Mouse (Mus musculus): ENCODE results near the gene Jup.
A peak's percentile ranks its signal among the peaks of the same experiment; 100 is the strongest.
"Not testable (repeated sequence)": the region's sequence is repeated elsewhere in the genome, so short reads cannot be mapped to it uniquely, and the experiment has no call there.

The Jup gene

DNA sequence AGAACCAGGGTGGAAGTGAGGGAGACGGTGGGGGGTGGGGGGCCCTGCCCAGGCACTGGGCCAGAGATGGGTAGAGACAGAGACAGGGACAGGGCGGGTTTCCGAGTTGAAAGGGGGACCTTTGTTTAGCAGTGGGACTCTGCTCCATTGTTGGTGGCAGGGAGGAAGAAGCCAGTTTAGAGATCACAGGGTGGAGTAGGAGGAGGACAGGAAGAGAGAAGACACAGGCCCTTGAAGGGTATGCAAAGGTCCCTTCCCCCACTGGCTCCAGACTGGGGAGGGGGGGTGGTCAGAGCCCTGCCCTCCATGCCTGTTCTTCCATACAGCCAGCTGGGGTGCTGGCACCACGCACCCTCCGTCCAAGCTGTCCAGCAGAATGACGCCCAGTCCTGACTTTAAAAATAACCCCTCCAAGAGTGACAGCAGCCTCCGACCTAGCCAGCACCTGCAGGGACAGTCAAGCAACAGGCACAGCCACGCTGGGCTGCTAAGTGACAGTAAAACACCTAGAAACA, 7.6 kb downstream of the Jup start:
- no peak for DNase-seq (ENCODE audit: low spot score)

DNA sequence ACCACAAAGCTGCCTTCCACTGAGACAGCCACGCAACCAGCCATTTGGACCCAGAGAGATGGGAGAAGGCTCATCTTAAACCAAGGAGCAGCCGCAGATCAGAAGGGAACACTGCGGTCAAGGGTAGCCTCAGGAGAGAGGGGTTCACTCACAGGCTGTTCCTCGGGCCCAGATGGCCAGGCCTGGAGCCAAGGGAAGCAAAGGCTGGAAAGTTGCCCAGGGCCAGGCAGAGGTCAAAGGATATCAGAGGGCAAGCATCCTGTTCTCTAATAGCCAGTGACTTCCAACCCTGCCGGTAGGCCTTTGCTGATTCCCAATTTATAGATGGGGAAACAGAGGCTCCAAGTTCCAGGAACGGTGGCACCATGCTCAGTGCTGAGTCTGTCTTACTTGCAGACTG, 9.0 kb downstream of the Jup start:
- DNase-seq (ENCODE audit: low spot score): no peak

DNA sequence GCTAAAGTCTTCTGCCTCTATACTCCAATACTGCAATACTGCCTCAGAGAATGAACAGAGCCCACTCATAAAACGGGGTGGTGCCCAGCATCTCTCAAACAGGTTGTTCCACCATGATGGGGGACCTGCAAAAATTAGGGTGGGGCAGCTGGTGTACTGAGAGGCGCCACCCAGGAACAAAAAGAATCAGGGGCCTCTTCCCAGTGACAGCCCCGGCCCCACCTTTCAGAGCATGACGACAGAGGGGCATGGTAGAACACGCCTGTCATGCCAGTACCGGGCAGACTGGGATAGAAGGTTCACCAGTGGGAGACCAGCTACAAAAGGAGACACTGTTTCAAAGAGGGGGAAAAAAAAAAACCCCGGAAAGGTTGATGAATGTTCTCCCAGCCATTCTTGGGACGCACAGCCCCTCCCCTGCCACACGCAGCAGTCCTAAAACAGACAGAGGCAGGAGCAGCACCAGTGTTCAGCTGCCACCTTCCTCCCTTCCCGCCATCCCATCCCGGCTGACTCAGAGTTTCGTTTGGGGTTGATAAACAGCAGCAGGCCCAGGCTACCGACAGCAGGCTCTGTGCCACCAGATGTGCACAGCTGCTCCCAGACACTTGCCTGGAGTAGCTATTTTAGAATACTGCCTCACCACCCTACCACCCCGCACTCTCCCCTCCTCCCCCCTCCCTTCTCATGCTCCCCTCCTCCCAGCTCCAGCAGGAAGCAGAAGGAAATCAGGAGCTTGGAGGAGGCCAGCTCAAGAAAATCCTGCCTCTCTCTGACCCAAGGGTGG, 9.8 kb downstream of the Jup start:
- no peak for DNase-seq (ENCODE audit: low spot score)

DNA sequence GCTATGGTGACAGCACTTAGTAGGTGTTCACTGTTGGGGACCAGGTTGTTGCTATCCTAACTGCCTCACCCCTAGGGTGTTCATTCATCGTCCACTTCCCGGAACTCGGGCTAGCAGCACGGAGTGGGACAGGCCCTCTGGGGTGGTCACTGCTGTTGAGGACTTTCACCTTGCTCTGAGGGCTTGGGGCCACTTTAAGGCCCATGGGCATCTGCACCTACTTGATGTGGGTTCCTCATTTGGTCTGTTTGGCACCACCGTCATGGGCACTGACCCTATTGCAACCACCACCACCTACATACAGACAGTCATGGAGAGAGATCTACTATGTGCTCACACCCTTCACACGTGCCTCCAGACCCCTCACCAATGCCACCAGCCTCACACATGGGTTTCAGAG, 10.5 kb downstream of the Jup start:
- no peak for DNase-seq (ENCODE audit: low spot score)

DNA sequence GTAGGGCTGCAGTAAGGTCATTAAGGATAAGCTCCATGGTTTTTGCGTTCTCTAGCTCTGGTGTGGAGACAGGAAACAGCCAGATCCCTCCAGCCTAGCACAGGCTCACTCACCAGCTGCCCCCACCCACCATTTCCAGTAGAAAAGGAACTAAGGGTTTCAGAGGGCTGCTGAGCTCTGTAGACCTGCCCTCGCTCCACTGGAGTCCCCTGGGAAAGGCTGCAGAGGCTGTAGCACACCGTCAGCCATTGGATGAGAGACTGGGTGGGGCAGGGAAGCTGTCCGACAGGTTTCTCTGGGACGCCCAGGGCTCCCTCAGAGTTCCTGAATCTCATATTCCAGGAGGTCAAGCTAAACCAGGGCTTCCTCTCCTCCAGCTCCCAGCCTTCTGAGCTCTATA, 11.0 kb downstream of the Jup start:
- no peak for DNase-seq (ENCODE audit: low spot score)

DNA sequence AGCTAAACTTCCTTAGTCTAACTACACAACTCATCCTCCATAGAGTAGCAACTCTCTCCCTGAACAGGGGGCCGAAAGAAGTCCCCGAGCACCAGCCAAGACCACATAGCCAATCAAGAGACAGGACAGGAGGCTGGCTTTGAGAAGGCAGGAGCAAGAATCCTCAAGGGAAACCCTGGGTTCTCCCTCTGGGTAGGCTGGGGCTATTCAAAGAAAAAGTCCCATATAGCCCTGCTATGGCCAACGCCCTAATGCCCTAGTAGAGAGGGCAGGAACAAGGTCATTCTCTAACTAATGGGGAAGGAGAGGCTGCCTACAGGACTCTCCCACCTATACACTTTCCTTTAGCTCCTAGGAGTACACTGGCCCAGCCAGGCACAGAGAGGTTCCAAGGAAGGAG, 12.5 kb downstream of the Jup start:
- DNase-seq (ENCODE audit: low spot score): no peak

DNA sequence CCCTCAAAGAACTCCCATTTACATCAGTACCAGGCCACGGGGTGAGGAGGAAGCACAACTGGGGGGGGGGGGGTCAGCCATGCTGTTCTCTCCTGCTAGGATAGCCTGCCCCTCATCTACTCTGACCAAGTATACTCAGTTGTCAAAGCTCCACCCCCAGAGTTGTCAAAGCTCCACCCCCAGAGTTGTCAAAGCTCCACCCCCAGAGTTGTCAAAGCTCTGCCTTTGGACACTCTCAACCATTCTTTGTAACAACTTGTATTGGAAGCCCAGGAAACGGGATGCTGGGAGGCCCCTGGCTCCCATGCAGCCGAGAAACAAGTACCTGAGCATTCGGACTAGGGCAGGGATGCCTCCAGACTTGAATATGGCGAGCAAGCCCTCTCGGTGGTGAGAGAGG, 14.9 kb downstream of the Jup start:
- no peak for DNase-seq (ENCODE audit: low spot score)

DNA sequence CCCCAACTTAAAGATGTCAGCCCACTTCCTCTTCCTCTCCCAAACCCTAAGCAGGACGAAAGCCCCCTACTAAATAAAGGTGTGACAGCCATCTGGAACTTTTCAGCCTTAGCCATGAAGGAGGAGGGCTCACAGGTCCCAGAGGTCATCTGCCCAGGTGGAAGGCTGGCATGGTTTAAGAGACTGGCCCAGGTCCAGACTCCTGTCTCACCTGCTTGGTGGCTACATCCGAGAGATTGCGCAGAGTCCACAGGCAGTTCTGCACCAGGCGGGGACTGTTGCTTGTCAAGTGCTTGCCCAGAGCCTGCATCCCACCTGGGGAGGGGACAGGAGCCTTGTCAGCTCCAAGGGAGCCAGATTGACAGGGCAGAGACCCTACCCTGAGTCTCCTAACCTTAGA, 18.3 kb downstream of the Jup start:
- no peak for DNase-seq (ENCODE audit: low spot score)

DNA sequence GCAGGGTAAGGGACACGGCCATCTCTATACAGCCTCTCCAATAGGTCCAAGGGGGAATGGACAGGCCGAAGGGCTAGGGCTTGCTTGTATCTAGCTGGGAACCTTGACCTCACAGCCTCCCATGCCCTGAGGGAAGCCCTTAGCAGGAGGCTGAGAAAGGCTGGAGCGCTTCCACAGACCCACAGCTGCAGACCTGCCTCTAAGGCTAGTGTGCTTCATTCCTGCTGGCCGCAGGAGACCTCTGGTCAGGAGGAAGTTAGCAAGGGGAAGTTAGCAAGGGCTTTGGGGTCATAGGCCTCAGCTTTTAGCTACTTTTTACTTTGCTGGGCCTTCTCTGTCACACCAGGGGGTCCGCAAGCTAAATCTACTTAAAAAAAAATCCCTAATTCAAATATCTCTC, 19.1 kb downstream of the Jup start:
- no peak for DNase-seq (ENCODE audit: low spot score)

DNA sequence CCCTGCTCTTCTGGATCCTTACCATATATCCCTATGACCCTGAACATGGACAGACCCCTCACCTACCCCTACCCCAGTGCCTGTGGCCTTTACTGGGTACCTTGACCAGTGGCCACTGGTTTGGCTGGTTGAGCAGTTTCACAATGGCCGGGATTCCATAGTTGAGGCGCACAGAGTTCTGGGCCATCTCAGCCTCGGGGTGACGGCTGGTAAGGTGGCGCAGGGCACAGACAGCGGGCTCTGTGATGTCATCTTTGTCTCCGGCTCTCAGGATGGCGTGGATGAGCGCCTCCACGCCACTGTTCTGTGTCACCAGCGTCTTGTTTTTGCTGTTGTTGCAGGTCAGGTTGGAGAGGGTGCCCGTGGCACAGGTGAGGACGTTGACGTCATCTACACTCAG, 19.6 kb downstream of the Jup start:
- DNase-seq (ENCODE audit: low spot score): no peak

DNA sequence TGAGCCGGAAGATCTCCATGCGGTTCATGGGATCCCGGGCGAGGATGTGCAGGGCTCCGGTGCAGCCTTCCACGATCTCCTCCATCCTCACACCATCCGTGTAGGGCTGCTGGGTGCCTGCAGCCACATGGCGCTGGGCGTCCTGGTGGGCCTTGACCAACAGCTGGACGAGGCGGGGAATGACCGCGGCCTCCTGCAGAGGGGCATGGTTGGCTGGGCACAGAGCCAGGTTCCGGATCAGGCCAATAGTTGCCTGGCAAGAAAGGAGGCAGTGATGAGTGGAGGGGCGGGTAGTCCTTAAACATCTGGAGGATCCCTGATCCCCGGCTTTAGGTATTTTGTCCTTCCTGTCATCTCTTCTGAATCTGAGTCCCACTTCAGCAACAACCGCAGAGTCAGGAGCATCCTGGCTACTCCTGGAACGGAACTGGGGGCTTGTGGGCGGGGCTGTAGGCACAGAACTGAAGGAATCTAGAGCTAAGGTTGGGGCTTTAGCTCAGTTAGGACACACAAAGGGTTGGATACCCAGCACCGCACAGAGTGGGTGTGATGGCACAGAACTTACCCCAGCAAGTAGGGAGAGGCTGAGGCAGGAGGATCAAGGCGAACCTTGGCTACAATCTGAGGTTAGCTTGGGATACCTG, 20.7 kb downstream of the Jup start:
- DNase-seq (ENCODE audit: low spot score): no peak

DNA sequence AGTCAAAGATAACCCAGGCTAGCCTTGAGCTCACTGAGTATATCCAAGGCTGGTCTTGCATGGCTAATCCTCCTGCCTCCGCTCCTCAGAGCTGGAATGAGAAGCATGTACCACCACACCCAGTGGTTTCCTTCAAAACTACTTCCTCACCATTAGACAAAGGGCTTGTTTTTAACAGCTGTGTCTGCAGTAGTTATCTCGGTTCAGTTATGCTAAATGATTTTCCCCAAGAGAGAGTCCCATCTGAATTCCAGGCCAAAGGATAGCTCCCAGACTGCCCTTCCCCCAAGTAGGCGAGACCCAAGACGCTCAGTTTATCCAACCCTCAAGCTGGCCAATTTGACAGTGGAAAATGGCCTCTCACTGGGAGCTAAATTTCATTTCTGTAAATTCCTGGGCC, 21.6 kb downstream of the Jup start:
- no peak for DNase-seq (ENCODE audit: low spot score)

DNA sequence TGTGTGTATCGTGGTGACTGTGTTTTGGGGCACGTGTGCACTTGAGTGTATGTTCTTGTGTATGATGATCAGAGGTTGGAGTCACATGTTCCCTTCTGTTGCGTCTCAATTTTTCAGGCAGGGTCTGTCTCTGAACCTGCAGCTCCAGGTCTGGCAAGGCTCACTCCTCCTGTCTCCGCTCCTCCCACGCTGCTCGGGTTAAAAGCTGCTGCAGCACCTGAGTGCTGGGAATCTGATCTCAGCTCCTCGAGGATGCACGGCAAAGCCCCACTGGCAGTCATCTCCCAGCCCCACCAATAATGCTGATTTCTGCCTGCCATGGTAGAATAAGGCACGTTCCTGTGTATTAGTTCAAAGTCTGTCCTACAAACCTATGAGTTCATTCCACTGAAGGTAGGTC, 22.4 kb downstream of the Jup start:
- no peak for DNase-seq (ENCODE audit: low spot score)

DNA sequence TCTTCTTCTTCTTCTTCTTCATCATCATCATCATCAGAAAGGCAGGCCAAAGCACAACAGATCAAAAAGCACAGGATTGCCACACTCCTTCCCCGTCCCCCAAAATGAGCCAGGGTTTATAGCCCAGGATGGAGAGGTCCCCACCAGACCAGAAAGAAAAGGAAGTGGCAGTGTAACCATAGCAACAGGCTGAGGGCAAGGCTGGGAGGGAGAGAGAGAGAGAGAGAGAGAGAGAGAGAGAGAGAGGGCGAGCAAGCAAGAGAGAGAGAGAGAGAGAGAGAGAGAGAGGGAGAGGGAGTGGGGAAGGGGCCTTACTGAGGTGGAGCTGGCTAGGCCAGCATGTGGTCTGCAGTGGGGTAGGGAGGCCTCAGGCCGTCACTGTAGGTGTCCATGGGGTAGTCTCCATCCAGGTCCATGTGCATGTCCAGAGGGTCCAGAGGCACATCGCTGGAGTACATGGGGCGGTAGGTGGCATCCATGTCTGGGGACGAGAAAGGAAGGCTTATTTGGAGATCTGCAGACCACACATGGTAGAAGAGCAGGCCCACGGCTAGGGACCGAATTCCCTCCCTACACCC, 25.5 kb downstream of the Jup start:
- DNase-seq (ENCODE audit: low spot score): no peak

DNA sequence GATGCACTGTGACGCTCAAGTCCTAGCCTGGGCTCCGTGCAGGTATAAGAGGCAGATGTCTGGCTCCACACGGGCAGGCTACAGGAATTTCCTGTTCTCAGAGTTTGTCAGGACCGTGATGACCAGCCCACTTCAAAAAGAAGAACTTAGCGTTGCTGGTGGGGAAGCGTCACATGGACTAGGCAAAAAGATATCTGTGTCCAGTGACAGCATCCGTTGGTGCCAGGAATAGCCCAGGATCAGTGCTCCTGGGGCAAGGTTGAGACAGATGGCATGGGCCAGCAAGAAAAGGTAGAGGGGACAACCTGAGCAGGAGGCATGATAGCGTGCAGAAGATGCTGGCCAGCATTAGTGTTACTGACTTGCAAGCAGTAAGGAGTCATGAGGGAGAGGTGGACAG, 27.7 kb downstream of the Jup start:
- no peak for DNase-seq (ENCODE audit: low spot score)

DNA sequence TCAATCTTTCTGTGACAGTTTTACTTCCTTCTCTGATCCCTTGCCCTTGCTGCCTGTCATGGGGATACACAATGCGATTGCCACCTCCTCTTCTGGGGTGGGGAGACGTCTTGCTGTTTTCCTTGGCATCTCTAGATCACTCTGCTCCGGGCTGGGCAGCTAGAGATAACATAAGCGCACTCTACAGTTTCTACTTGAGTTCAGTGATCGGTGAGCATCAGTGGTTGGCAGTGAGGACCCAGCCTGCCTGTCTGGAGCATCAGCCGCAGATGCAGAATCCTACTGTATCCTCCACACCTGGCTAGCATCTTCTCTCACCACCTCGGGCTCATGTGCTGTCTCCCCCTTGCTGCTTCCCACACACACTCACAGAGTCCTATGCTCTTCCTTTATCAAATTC, 28.4 kb downstream of the Jup start:
- DNase-seq (ENCODE audit: low spot score): no peak

DNA sequence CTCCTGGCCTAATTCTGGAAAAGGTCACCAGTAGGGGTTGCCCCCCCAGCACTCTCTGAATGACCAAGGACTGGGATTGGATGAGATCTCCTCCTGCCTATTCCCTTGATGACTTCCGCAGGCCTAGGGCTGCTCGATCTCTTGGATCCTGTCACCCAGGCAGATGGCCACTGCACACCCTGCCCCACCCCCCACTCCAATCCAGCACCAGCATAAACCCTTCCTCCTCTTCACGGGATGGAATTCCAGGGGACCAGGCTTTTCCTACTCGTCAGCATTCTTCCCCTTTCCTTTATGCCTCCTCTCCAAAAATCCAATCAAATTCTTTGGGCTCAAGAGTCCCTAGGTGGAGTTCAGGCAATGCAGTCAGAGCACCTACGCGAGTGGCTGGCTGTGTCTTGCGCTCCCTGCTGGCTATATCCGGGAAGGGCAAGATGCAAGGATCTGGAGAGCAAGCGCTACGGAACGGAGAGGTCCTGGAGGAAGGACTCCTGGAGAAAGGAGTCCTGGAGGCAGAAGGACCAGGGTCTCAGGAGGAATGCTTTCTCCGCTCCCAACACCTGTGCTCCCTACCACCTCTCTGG, 34.5 kb downstream of the Jup start:
- peak; percentile 14 for DNase-seq (ENCODE audit: low spot score)

DNA sequence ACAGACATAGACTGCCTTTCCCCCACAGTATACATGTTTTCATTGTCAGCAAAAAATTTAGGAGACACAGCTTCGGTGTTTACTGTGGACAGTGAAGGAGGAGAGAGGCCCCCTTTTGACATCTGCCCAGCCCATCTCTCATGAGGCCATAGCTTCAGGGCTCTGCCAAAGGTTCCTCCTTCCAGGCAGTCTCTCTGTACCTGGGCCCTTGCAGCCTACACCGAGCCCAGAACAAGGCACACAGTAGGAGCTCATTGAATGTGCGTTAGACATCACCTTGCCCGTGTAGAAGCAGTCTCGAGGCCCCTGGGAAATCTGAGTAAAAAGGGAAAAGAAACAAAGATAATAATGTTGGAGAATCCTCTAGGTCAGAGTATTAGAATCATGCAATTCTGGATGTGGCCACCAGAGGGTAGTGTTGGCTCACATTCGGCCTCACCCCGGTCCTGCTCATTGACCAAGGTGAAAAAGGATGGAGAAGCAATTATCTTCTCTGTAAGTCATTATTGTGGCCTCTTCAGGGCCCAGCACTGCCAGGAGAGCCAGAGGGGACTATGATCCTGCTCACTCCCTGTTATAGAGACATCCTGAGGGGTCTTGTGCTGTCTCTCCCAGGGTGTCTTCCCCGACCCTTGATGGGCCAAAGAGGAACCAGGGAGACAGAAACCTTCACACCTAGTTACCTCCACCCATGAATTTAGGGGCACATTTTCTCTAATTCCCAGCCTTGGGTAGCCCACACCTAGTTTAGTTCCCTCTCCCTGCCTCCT, 35.2 kb downstream of the Jup start:
- peak; percentile 54 for DNase-seq (ENCODE audit: low spot score)

DNA sequence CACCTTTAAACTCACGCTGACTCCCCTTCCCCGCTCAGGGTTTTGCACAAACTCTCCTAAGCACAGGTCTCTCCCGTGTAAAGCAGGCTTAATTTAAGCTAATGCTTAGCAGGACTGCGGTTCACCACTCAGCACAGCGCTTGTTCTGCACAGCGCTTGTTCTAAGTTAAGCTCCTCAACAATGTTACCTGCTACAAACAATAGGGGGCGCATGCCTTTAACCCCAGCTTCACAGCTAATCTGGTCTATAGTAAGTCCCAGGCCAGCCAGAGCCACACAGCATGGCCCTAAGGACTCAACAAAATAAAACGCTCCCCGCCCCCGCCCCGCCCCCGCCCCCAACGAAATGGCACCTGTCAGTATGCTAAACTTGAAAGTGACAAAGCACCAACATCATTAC, 36.5 kb downstream of the Jup start:
- DNase-seq (ENCODE audit: low spot score): not testable (repeated sequence)

DNA sequence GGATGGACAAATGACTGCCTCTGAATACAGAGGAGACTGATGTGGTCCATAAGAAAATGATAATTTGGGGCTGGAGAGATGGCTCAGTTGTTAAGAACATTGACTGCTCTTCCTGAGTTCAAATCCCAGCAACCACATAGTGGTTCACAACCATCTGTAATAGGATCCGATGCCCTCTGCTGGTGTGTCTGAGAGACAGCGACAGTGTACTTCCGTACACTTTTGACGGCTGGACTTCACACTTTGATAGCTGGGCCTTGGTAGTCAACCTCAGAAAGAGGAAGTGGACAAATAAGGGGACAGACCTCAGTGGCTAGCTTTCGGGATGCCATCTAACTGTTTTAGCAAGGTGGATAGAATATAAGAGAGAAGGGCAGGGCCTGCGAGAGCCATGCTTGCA, 37.4 kb downstream of the Jup start:
- no peak for DNase-seq (ENCODE audit: low spot score)

DNA sequence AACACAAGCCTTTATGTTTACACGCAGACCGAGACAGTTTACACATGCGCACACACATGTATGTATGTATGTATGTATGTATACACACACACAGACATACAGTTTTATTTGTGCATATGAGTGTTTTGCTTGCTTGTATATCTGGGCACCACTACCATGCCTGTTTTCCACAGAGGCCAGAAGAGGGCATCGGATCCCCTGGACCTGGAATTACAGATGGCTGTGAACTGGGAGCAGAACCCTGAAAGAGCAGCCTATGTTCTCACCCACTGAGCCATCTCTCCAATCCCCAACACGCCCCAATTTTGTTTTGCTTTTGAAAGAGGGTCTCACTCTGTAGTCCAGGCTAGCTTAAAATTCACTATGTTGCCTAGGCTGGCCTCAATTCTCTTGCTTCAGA, 40.2 kb downstream of the Jup start:
- DNase-seq (ENCODE audit: low spot score): no peak

DNA sequence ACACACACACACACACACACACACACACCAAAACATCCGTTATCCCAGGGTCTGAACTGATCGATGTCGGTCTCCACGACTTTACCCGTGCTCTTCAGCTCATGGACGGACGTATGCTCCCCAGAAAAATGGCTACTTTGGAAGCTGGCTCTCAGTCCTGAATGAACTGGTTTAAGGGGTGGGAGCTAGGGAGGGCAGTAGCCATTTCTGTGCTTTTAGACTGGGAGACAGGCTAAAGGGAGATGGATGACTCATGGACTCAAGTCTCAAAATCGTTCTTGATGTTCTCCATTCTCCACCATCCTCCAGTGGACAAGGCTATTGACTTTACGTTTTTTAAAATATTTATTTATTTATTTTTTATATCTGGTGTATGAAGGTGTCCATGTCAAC, 40.7 kb downstream of the Jup start:
- DNase-seq (ENCODE audit: low spot score): no peak

Data from c-Kit-positive CD71-positive TER-119-positive erythroid progenitor cells, embryonic 14.5 days (primary cell).